Mouse (Mus musculus): ENCODE measurements around the gene Vps52. TPM values are rescaled to one million over a fixed set of nuclear protein-coding genes. Genes with fewer than 3 reads are reported as not detected.

Gene Vps52
- polyA plus RNA-seq, 1 experiment from 2014 or later: 56.9 TPM

GRCm38 (mm10) chr17:33952879-33953278, 2.7 kb upstream of the Vps52 start:
- POLR2A ChIA-PET: interaction anchor here (1.7 kb wide), 1 partner anchor 13 kb away, joined by 8 read pairs; the partner anchor contains the start of genes Pfdn6 and Wdr46
- no peak for TF ChIP-seq CTCF (IDR thresholded peaks at IDR 0.05)
- no peak for ATAC-seq
- in situ Hi-C loops (cut with MboI; ENCODE audit: low pct_unique_long_range_greater_than_20kb): no loop called here
- no peak for DNase-seq (ENCODE audit: low read depth, low spot score)
- no peaks in the 10 kb centered on the region for H3K27me3 ChIP-seq
- CTCF ChIA-PET: no interaction called here

GRCm38 (mm10) chr17:33953310-33953709, 2.3 kb upstream of the Vps52 start:
- no peak for TF ChIP-seq CTCF (IDR thresholded peaks at IDR 0.05)
- H3K27me3 ChIP-seq: no peaks in the 10 kb centered on the region
- DNase-seq (ENCODE audit: low read depth, low spot score) (no peak), ATAC-seq (no peak)
- POLR2A ChIA-PET: interaction anchor here (1.7 kb wide), 1 partner anchor 13 kb away, joined by 8 read pairs; the partner anchor contains the start of genes Pfdn6 and Wdr46
- CTCF ChIA-PET: no interaction called here
- in situ Hi-C loops (cut with MboI; ENCODE audit: low pct_unique_long_range_greater_than_20kb): no loop called here

- in situ Hi-C loops (cut with MboI; ENCODE audit: low pct_unique_long_range_greater_than_20kb): no loop called here
- TF ChIP-seq CTCF (IDR thresholded peaks at IDR 0.05): no peak
- ATAC-seq (no peak), DNase-seq (ENCODE audit: low read depth, low spot score) (no peak)
- ChIA-PET CTCF (no interaction called here), POLR2A (interaction anchor here (1.0 to 3.2 kb wide), 5 partner anchors 11 to 45 kb away, joined by 3 to 9 read pairs (median 8); partner anchors contain the start of genes Daxx, Pfdn6, Rgl2 and Wdr46)
- no peaks in the 10 kb centered on the region for H3K27me3 ChIP-seq
Observed at GRCm38 (mm10) chr17:33953961-33954565, 1.5 kb upstream of the Vps52 start.

GRCm38 (mm10) chr17:33954646-33955554, 712 bp upstream of the Vps52 start:
- ChIA-PET CTCF (interaction anchor here (1.2 to 1.3 kb wide), 2 partner anchors 15 to 30 kb away, joined by 3 to 5 read pairs; partner anchors contain the start of genes Pfdn6 and Wdr46), POLR2A (interaction anchor here (1.0 to 3.2 kb wide), 6 partner anchors 10 to 46 kb away, joined by 3 to 9 read pairs (median 4); partner anchors contain the start of genes Daxx, Rgl2 and Wdr46)
- in situ Hi-C loops (cut with MboI; ENCODE audit: low pct_unique_long_range_greater_than_20kb): no loop called here
- no peak for DNase-seq (ENCODE audit: low read depth, low spot score)
- no peak for TF ChIP-seq CTCF (IDR thresholded peaks at IDR 0.05)
- H3K27me3 ChIP-seq: no peaks in the 10 kb centered on the region
- peak; percentile 19 for ATAC-seq

- no peaks in the 10 kb centered on the region for H3K27me3 ChIP-seq
- DNase-seq (ENCODE audit: low read depth, low spot score) (no peak), ATAC-seq (no peak)
- POLR2A ChIA-PET: interaction anchor here (1.0 to 3.2 kb wide), 6 partner anchors 11 to 53 kb away, joined by 3 to 9 read pairs (median 4); partner anchors contain the start of genes Daxx and Wdr46
- in situ Hi-C loops (cut with MboI; ENCODE audit: low pct_unique_long_range_greater_than_20kb): no loop called here
- no peak for TF ChIP-seq CTCF (IDR thresholded peaks at IDR 0.05)
- CTCF ChIA-PET: interaction anchor here (1.2 to 1.3 kb wide), 3 partner anchors 12 to 28 kb away, joined by 3 to 5 read pairs (median 4); partner anchors contain the start of genes Pfdn6 and Wdr46
Observed at GRCm38 (mm10) chr17:33956336-33956735, 724 bp downstream of the Vps52 start.

- no peak for DNase-seq (ENCODE audit: low read depth, low spot score)
- POLR2A ChIA-PET: no interaction called here
- H3K27me3 ChIP-seq: no peaks in the 10 kb centered on the region
- in situ Hi-C loops (cut with MboI; ENCODE audit: low pct_unique_long_range_greater_than_20kb): no loop called here
- CTCF ChIA-PET: interaction anchor here (1.0 to 1.3 kb wide), 3 partner anchors 9 to 11 kb away, joined by 3 to 4 read pairs (median 4); no protein-coding TSS in a partner anchor
- no peak for ATAC-seq
- no peak for TF ChIP-seq CTCF (IDR thresholded peaks at IDR 0.05)
Observed at GRCm38 (mm10) chr17:33957493-33957892, 1.9 kb downstream of the Vps52 start.

GRCm38 (mm10) chr17:33958451-33958850, 2.8 kb downstream of the Vps52 start:
- CTCF ChIA-PET: interaction anchor here (1.0 to 1.3 kb wide), 3 partner anchors 8 to 24 kb away, joined by 3 to 4 read pairs (median 3); no protein-coding TSS in a partner anchor
- ATAC-seq: no peak
- in situ Hi-C loops (cut with MboI; ENCODE audit: low pct_unique_long_range_greater_than_20kb): no loop called here
- H3K27me3 ChIP-seq: no peaks in the 10 kb centered on the region
- DNase-seq (ENCODE audit: low read depth, low spot score): no peak
- POLR2A ChIA-PET: no interaction called here
- no peak for TF ChIP-seq CTCF (IDR thresholded peaks at IDR 0.05)

GRCm38 (mm10) chr17:33959135-33959534, 3.5 kb downstream of the Vps52 start:
- in situ Hi-C loops (cut with MboI; ENCODE audit: low pct_unique_long_range_greater_than_20kb): no loop called here
- DNase-seq (ENCODE audit: low read depth, low spot score) (no peak), ATAC-seq (no peak)
- ChIA-PET POLR2A (no interaction called here), CTCF (interaction anchor here (1.1 kb wide), 1 partner anchor 23 kb away, joined by 3 read pairs; no protein-coding TSS in a partner anchor)
- no peaks in the 10 kb centered on the region for H3K27me3 ChIP-seq
- no peak for TF ChIP-seq CTCF (IDR thresholded peaks at IDR 0.05)

GRCm38 (mm10) chr17:33959948-33960347, 4.3 kb downstream of the Vps52 start:
- ATAC-seq (no peak), DNase-seq (ENCODE audit: low read depth, low spot score) (no peak)
- POLR2A ChIA-PET: no interaction called here
- H3K27me3 ChIP-seq: no peaks in the 10 kb centered on the region
- in situ Hi-C loops (cut with MboI; ENCODE audit: low pct_unique_long_range_greater_than_20kb): loop anchor here (10.0 kb wide), 1 partner anchor 1345 kb away; no protein-coding TSS in a partner anchor
- CTCF ChIA-PET: no interaction called here
- TF ChIP-seq CTCF (IDR thresholded peaks at IDR 0.05): no peak

- no peak for TF ChIP-seq CTCF (IDR thresholded peaks at IDR 0.05)
- ATAC-seq: no peak
- CTCF ChIA-PET: interaction anchor here (0.8 kb wide), 1 partner anchor 41 kb away, joined by 3 read pairs; no protein-coding TSS in a partner anchor
- H3K27me3 ChIP-seq: no peaks in the 10 kb centered on the region
- POLR2A ChIA-PET: no interaction called here
- DNase-seq (ENCODE audit: low read depth, low spot score): no peak
- in situ Hi-C loops (cut with MboI; ENCODE audit: low pct_unique_long_range_greater_than_20kb): loop anchor here (10.0 kb wide), 1 partner anchor 1342 kb away; no protein-coding TSS in a partner anchor
Observed at GRCm38 (mm10) chr17:33962876-33963275, 7.3 kb downstream of the Vps52 start.
